Mouse (Mus musculus) intestine, embryonic 16.5 days (tissue): ENCODE results near the gene Pdhx. TPM values are rescaled to one million over a fixed set of nuclear protein-coding genes. Genes with fewer than 3 reads are reported as not detected.
A peak's percentile ranks its signal among the peaks of the same experiment; 100 is the strongest.

Experiments
- ATAC-seq: fragments of 200-750 bp; cut with Nextera tagmentation; 2 replicates; pipeline ENCODE4 v1.8.0; 2017; ENCODE audit warnings: moderate TSS enrichment, moderate library complexity
- H3K27ac ChIP-seq: fragments of 300-500 bp; sonication (generic); 2 replicates; pipeline ENCODE4 v1.5.1; 2014; ENCODE audit warnings: mild to moderate bottlenecking, low read length
- H3K27me3 ChIP-seq: fragments of 300-500 bp; sonication (generic); replicated peaks from 2 replicates; pipeline ENCODE4 v1.6.1; 2014; ENCODE audit warnings: low read length, control low read depth, mixed read lengths; ENCODE audit not compliant: control insufficient read depth, insufficient read depth
- H3K36me3 ChIP-seq: fragments of 300-500 bp; sonication (generic); 2 replicates; pipeline ENCODE4 v1.6.1; 2014; ENCODE audit warnings: low read length, control low read depth; ENCODE audit not compliant: control insufficient read depth, insufficient read depth
- H3K4me1 ChIP-seq: fragments of 300-500 bp; sonication (generic); 2 replicates; pipeline ENCODE4 v1.6.1; 2014; ENCODE audit warnings: low read length, control low read depth, mixed read lengths; ENCODE audit not compliant: control insufficient read depth, insufficient read depth
- H3K4me2 ChIP-seq: fragments of 300-500 bp; sonication (generic); 2 replicates; pipeline ENCODE4 v1.6.1; 2014; ENCODE audit warnings: low read depth, low read length, control low read depth
- H3K4me3 ChIP-seq: fragments of 300-500 bp; sonication (generic); 2 replicates; pipeline ENCODE4 v1.5.1; 2014; ENCODE audit warnings: mild to moderate bottlenecking, low read length
- H3K9ac ChIP-seq: fragments of 300-500 bp; sonication (generic); 2 replicates; pipeline ENCODE4 v1.6.1; 2014; ENCODE audit warnings: low read depth, low read length
- H3K9me3 ChIP-seq: fragments of 300-500 bp; sonication (generic); 2 replicates; pipeline ENCODE4 v1.6.1; 2016; ENCODE audit warnings: low read length, control low read depth; ENCODE audit not compliant: control insufficient read depth
- WGBS: fragments of 180-500 bp; shearing (Covaris S2); extraction: QIAGEN DNeasy Blood & Tissue Kit; methylation state at CpG from one replicate; pipeline ENCODE4 v1.1.7; 2014; 5-methylcytosine and 5-hydroxymethylcytosine counted together
- polyA plus RNA-seq: library from polyadenylated mRNA; unstranded; fragments of >200 nt; fragmentation: Nextera tagmentation; extraction: Ambion mirVana; gene quantifications from 2 replicates; pipeline ENCODE4 v1.2.1, GENCODE M21; 2015

Pdhx gene
- polyA plus RNA-seq, 1 experiment from 2014 or later: 37.7 TPM

GRCm38 (mm10) chr2:103067552-103068207 lies 5.6 kb downstream of the Pdhx start:
- no peak for ATAC-seq
- no peak overlapping the region for H3K27ac ChIP-seq
- 88% methylated on average over 2 of the region's 2 CpGs for WGBS
- no peaks in the 10 kb centered on the region for H3K9me3 ChIP-seq
- H3K4me2 ChIP-seq: no peak overlapping the region
- H3K4me1 ChIP-seq: no peaks in the 10 kb centered on the region
- H3K27me3 ChIP-seq: no peaks in the 10 kb centered on the region
- H3K36me3 ChIP-seq: no peaks in the 10 kb centered on the region
- no peak overlapping the region for H3K9ac ChIP-seq
- H3K4me3 ChIP-seq: no peak overlapping the region

- no peak for ATAC-seq
Measured at GRCm38 (mm10) chr2:103066683-103067551, 6.4 kb downstream of the Pdhx start.

GRCm38 (mm10) chr2:103062865-103063264 lies 10.4 kb downstream of the Pdhx start:
- 17% methylated on average over 3 of the region's 3 CpGs for WGBS
- ATAC-seq: peak; percentile 46; the same call in 1 of the 2 replicates
- H3K27ac ChIP-seq: no peak overlapping the region

More at GRCm38 (mm10) chr2:103066683-103067551, 6.4 kb downstream of the Pdhx start:
- Histone ChIP-seq H3K9ac (no peak overlapping the region), H3K36me3 (no peaks in the 10 kb centered on the region), H3K4me3 (no peak overlapping the region), H3K4me2 (no peak overlapping the region), H3K4me1 (peaks cover 1% of the 10 kb centered on the region; the same call in 1 of the 2 replicates), H3K9me3 (no peaks in the 10 kb centered on the region), H3K27me3 (no peaks in the 10 kb centered on the region), H3K27ac (no peak overlapping the region)
- 74% methylated on average over 8 of the region's 8 CpGs for WGBS

GRCm38 (mm10) chr2:103058266-103058665 lies 15.0 kb downstream of the Pdhx start:
- no peak overlapping the region for H3K27ac ChIP-seq
- no peak overlapping the region for H3K4me3 ChIP-seq
- peaks cover 9% of the 10 kb centered on the region for H3K4me1 ChIP-seq
- H3K27me3 ChIP-seq: no peaks in the 10 kb centered on the region
- ATAC-seq: no peak
- WGBS: 83% methylated on average over 3 of the region's 3 CpGs
- H3K9ac ChIP-seq: no peak overlapping the region
- H3K9me3 ChIP-seq: no peaks in the 10 kb centered on the region
- no peaks in the 10 kb centered on the region for H3K36me3 ChIP-seq
- no peak overlapping the region for H3K4me2 ChIP-seq

More at GRCm38 (mm10) chr2:103062865-103063264, 10.4 kb downstream of the Pdhx start:
- Histone ChIP-seq H3K4me2 (no peak overlapping the region), H3K4me3 (no peak overlapping the region), H3K27me3 (no peaks in the 10 kb centered on the region), H3K9me3 (no peaks in the 10 kb centered on the region), H3K9ac (no peak overlapping the region), H3K36me3 (no peaks in the 10 kb centered on the region), H3K4me1 (peaks cover 9% of the 10 kb centered on the region)

- 89% methylated on average over 6 of the region's 6 CpGs for WGBS
- Histone ChIP-seq H3K36me3 (no peaks in the 10 kb centered on the region), H3K4me1 (peaks cover 5% of the 10 kb centered on the region), H3K27ac (no peak overlapping the region), H3K27me3 (no peaks in the 10 kb centered on the region), H3K4me2 (no peak overlapping the region), H3K9me3 (no peaks in the 10 kb centered on the region), H3K4me3 (no peak overlapping the region), H3K9ac (no peak overlapping the region)
- no peak for ATAC-seq
Measured at GRCm38 (mm10) chr2:103055820-103056219, 17.5 kb downstream of the Pdhx start.

GRCm38 (mm10) chr2:103051937-103052893 lies 21.1 kb downstream of the Pdhx start:
- ATAC-seq: no peak
- Histone ChIP-seq H3K4me3 (no peak overlapping the region), H3K9me3 (no peaks in the 10 kb centered on the region), H3K4me2 (no peak overlapping the region), H3K4me1 (no peaks in the 10 kb centered on the region), H3K27me3 (no peaks in the 10 kb centered on the region), H3K27ac (no peak overlapping the region), H3K9ac (no peak overlapping the region), H3K36me3 (no peaks in the 10 kb centered on the region)
- 77% methylated on average over 19 of the region's 19 CpGs for WGBS

- no peaks in the 10 kb centered on the region for H3K9me3 ChIP-seq
- no peak overlapping the region for H3K4me2 ChIP-seq
- H3K9ac ChIP-seq: no peak overlapping the region
- H3K4me3 ChIP-seq: no peak overlapping the region
- no peak for ATAC-seq
- 93% methylated on average over 2 of the region's 2 CpGs for WGBS
- no peaks in the 10 kb centered on the region for H3K36me3 ChIP-seq
- H3K27ac ChIP-seq: no peak overlapping the region
- H3K27me3 ChIP-seq: no peaks in the 10 kb centered on the region
- H3K4me1 ChIP-seq: no peaks in the 10 kb centered on the region
Measured at GRCm38 (mm10) chr2:103045286-103045685, 28.0 kb downstream of the Pdhx start.

- ATAC-seq: no peak
- no peak overlapping the region for H3K9ac ChIP-seq
- H3K36me3 ChIP-seq: no peaks in the 10 kb centered on the region
- H3K4me2 ChIP-seq: no peak overlapping the region
- H3K27me3 ChIP-seq: no peaks in the 10 kb centered on the region
- no peaks in the 10 kb centered on the region for H3K9me3 ChIP-seq
- WGBS: 73% methylated on average over 8 of the region's 8 CpGs
- H3K4me3 ChIP-seq: no peak overlapping the region
- no peak overlapping the region for H3K27ac ChIP-seq
- no peaks in the 10 kb centered on the region for H3K4me1 ChIP-seq
Measured at GRCm38 (mm10) chr2:103040896-103041295, 32.4 kb downstream of the Pdhx start.

GRCm38 (mm10) chr2:103037831-103038230 lies 35.5 kb downstream of the Pdhx start:
- Histone ChIP-seq H3K27ac (no peak overlapping the region), H3K4me2 (no peak overlapping the region), H3K9ac (no peak overlapping the region), H3K4me1 (no peaks in the 10 kb centered on the region), H3K36me3 (no peaks in the 10 kb centered on the region), H3K9me3 (no peaks in the 10 kb centered on the region), H3K4me3 (no peak overlapping the region), H3K27me3 (no peaks in the 10 kb centered on the region)
- WGBS: 81% methylated on average over 4 of the region's 4 CpGs
- ATAC-seq: no peak
